Mouse (Mus musculus) embryonic facial prominence, embryonic 15.5 days (tissue): ENCODE data around the gene Mrtfa. TPM values are rescaled to one million over a fixed set of nuclear protein-coding genes. Genes with fewer than 3 reads are reported as not detected.
A peak's percentile ranks its signal among the peaks of the same experiment; 100 is the strongest.
"Not testable (repeated sequence)": the region's sequence is repeated elsewhere in the genome, so short reads cannot be mapped to it uniquely, and the experiment has no call there.

Source experiments
- ATAC-seq: fragments of 200-750 bp; cut with Nextera tagmentation; 2 replicates; pipeline ENCODE4 v1.8.0; 2017; ENCODE audit warnings: low read depth, moderate TSS enrichment; ENCODE audit not compliant: insufficient number of reproducible peaks, low FRiP score, low TSS enrichment
- H3K27ac ChIP-seq: fragments of 300-500 bp; sonication (generic); replicated peaks from 2 replicates; pipeline ENCODE4 v1.5.1; 2015; ENCODE audit warnings: mild to moderate bottlenecking, inconsistent platforms
- H3K27me3 ChIP-seq: fragments of 300-500 bp; sonication (generic); 2 replicates; pipeline ENCODE4 v1.6.1; 2015; ENCODE audit warnings: inconsistent platforms
- H3K36me3 ChIP-seq: fragments of 300-500 bp; sonication (generic); 2 replicates; pipeline ENCODE4 v1.6.1; 2015; ENCODE audit warnings: mild to moderate bottlenecking, inconsistent platforms
- H3K4me1 ChIP-seq: fragments of 300-500 bp; sonication (generic); 2 replicates; pipeline ENCODE4 v1.6.1; 2015; ENCODE audit warnings: inconsistent platforms
- H3K4me2 ChIP-seq: fragments of 300-500 bp; sonication (generic); replicated peaks from 2 replicates; pipeline ENCODE4 v1.6.1; 2015; ENCODE audit warnings: mild to moderate bottlenecking, inconsistent platforms
- H3K4me3 ChIP-seq: fragments of 300-500 bp; sonication (generic); replicated peaks from 2 replicates; pipeline ENCODE4 v1.5.1; 2015; ENCODE audit warnings: mild to moderate bottlenecking, inconsistent platforms
- H3K9ac ChIP-seq: fragments of 300-500 bp; sonication (generic); 2 replicates; pipeline ENCODE4 v1.6.1; 2015; ENCODE audit warnings: inconsistent platforms
- H3K9me3 ChIP-seq: fragments of 300-500 bp; sonication (generic); replicated peaks from 2 replicates; pipeline ENCODE4 v1.6.1; 2016; ENCODE audit warnings: inconsistent platforms
- WGBS: fragments of 180-500 bp; shearing (Covaris S2); methylation state at CpG from one replicate; pipeline ENCODE4 v1.1.7; 2015; 5-methylcytosine and 5-hydroxymethylcytosine counted together
- polyA plus RNA-seq: library from polyadenylated mRNA; unstranded; fragments of >200 nt; fragmentation: Nextera tagmentation; extraction: Ambion mirVana; gene quantifications from 2 replicates; pipeline ENCODE4 v1.2.1, GENCODE M21; 2015

Mrtfa gene
- polyA plus RNA-seq, 1 experiment from 2014 or later, result 33.6 TPM

DNA sequence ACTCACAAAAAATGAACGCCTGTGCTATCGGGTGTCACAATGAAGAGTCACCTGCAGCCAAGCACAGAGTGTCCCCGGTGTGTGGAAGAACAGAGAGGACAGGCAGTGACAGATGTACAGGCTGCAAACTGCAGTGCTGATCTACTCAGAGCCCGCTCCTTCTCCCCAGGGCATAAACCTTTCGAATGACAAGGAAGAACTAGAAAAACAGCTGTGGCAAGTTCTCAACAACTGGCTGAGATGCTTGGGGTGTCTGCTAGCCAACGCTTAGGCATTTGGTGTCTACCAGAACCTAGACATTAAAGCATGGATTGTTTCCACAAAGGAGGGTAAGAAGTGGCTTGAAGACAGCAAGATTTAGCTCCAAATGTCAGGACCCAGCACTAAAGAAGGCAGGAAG lies 35.2 kb upstream of the Mrtfa start:
- Histone ChIP-seq H3K27me3 (no peaks in the 10 kb centered on the region), H3K9me3 (no peaks in the 10 kb centered on the region), H3K4me3 (no peak overlapping the region), H3K27ac (0 out of 2 replicates have a peak overlapping the region, but pooled peaks have one; percentile 18), H3K4me2 (no peak overlapping the region), H3K36me3 (no peaks in the 10 kb centered on the region), H3K4me1 (no peaks in the 10 kb centered on the region), H3K9ac (no peak overlapping the region)
- 53% methylated on average over 6 of the region's 6 CpGs for WGBS
- no peak for ATAC-seq

- H3K4me3 ChIP-seq, result no peak overlapping the region
- no peaks in the 10 kb centered on the region for H3K4me1 ChIP-seq
- WGBS, result 85% methylated on average over 10 of the region's 10 CpGs
- H3K27me3 ChIP-seq, result no peaks in the 10 kb centered on the region
- no peak overlapping the region for H3K4me2 ChIP-seq
- no peak for ATAC-seq
- no peak overlapping the region for H3K9ac ChIP-seq
- no peaks in the 10 kb centered on the region for H3K9me3 ChIP-seq
- H3K27ac ChIP-seq, result no peak overlapping the region
- no peaks in the 10 kb centered on the region for H3K36me3 ChIP-seq
These were observed 34.5 kb upstream of the Mrtfa start for GRCm38 (mm10) chr15:81225016-81225415.

DNA sequence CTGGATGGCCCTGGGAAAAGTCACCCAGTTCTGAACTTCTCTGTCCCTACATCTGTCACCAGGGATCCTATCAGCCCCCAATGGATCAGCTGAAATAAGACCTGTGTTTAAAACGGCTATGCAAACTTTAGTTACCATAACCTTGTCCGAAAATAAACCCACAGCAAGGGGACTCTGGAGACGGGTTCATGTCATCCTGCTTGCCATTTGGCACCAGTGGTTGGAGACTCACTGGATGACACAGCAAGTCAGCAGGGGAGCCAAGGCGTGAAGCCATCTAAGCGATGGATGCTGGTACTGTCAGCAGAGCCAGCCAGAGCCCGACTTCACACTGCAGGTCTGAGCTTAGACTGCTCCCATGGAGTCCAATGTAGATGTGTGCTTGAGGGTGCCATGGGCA lies 30.9 kb upstream of the Mrtfa start:
- Histone ChIP-seq H3K4me3 (no peak overlapping the region), H3K36me3 (no peaks in the 10 kb centered on the region), H3K27ac (no peak overlapping the region), H3K27me3 (no peaks in the 10 kb centered on the region), H3K4me2 (no peak overlapping the region), H3K9me3 (no peaks in the 10 kb centered on the region), H3K9ac (no peak overlapping the region), H3K4me1 (no peaks in the 10 kb centered on the region)
- WGBS, result 72% methylated on average over 6 of the region's 6 CpGs
- ATAC-seq, result no peak

GRCm38 (mm10) chr15:81220051-81220450 lies 29.5 kb upstream of the Mrtfa start:
- ATAC-seq, H3K27me3 ChIP-seq, H3K9ac ChIP-seq, H3K27ac ChIP-seq, H3K4me3 ChIP-seq, H3K4me2 ChIP-seq, H3K9me3 ChIP-seq, H3K36me3 ChIP-seq, H3K4me1 ChIP-seq: not testable (repeated sequence)
- 61% methylated on average over 8 of the region's 8 CpGs for WGBS

DNA sequence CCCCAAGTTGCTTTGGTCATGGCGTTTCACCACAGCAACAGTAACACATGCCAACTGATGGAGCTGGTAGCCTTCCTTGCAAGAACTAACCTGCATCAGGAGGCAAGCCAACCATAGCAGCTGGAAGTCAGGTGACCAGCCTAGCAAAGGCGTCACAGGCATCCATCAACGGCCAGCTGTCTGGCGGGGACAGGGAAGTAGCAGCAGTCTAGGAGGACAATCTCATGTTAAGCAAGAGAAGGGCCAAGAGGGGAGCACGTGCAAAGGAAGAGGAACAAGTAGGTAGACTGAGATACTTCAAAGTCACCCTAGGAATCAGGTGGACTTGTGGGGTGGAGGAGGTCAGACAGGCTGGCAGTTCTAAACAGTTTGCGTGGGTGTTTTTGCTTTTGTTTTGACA lies 28.5 kb upstream of the Mrtfa start:
- Histone ChIP-seq H3K9me3 (no peaks in the 10 kb centered on the region), H3K36me3 (no peaks in the 10 kb centered on the region), H3K9ac (no peak overlapping the region), H3K4me2 (no peak overlapping the region), H3K27ac (no peak overlapping the region), H3K4me1 (no peaks in the 10 kb centered on the region), H3K4me3 (no peak overlapping the region), H3K27me3 (no peaks in the 10 kb centered on the region)
- 74% methylated on average over 6 of the region's 6 CpGs for WGBS
- ATAC-seq, result no peak

GRCm38 (mm10) chr15:81216906-81217653 lies 26.5 kb upstream of the Mrtfa start:
- no peak overlapping the region for H3K4me3 ChIP-seq
- no peak overlapping the region for H3K4me2 ChIP-seq
- ATAC-seq, result no peak
- H3K9me3 ChIP-seq, result no peaks in the 10 kb centered on the region
- 75% methylated on average over 19 of the region's 19 CpGs for WGBS
- H3K36me3 ChIP-seq, result no peaks in the 10 kb centered on the region
- no peak overlapping the region for H3K27ac ChIP-seq
- peaks cover 13% of the 10 kb centered on the region; the same call in 1 of the 2 replicates for H3K4me1 ChIP-seq
- H3K9ac ChIP-seq, result no peak overlapping the region
- no peaks in the 10 kb centered on the region for H3K27me3 ChIP-seq

DNA sequence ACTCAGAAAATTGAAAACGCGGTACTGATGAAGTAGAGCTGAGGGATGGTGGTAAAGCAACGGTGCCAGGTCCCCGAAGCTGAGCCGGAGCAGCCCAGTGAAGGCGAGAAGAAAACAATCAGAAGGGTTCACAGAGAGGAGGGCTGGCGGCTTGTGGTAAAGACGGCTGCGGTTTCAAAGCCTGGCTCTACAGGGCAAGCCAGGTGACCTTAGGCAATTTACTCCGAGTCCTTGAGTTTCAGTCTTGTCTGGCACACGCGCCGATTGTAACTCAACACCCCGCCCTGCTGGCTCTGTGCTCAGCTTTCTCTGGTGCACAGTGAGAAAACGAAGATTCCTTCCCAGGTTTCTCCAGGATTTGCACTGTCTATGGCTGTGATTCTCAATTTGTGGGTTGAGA lies 22.4 kb upstream of the Mrtfa start:
- WGBS, result 21% methylated on average over 15 of the region's 15 CpGs
- Histone ChIP-seq H3K4me3 (peak overlapping the region; percentile 16), H3K9ac (no peak overlapping the region), H3K4me2 (peak overlapping the region; percentile 39), H3K27ac (no peak overlapping the region), H3K9me3 (no peaks in the 10 kb centered on the region), H3K27me3 (no peaks in the 10 kb centered on the region), H3K4me1 (peaks cover 17% of the 10 kb centered on the region; the same call in 1 of the 2 replicates), H3K36me3 (no peaks in the 10 kb centered on the region)
- 0 out of 2 replicates have a peak, but pooled peaks have one; percentile 47 for ATAC-seq

GRCm38 (mm10) chr15:81210496-81210895 lies 19.9 kb upstream of the Mrtfa start:
- H3K27ac ChIP-seq, result no peak overlapping the region
- ATAC-seq, result no peak
- no peak overlapping the region for H3K9ac ChIP-seq
- no peak overlapping the region for H3K4me3 ChIP-seq
- H3K36me3 ChIP-seq, result no peaks in the 10 kb centered on the region
- WGBS, result 42% methylated on average over 5 of the region's 5 CpGs
- no peaks in the 10 kb centered on the region for H3K9me3 ChIP-seq
- H3K4me1 ChIP-seq, result peaks cover 17% of the 10 kb centered on the region; the same call in 1 of the 2 replicates
- H3K4me2 ChIP-seq, result 0 out of 2 replicates have a peak overlapping the region, but pooled peaks have one; percentile 4
- H3K27me3 ChIP-seq, result no peaks in the 10 kb centered on the region

- H3K4me3 ChIP-seq, result no peak overlapping the region
- H3K9ac ChIP-seq, result no peak overlapping the region
- no peak for ATAC-seq
- H3K27ac ChIP-seq, result no peak overlapping the region
- no peaks in the 10 kb centered on the region for H3K9me3 ChIP-seq
- no peaks in the 10 kb centered on the region for H3K36me3 ChIP-seq
- no peaks in the 10 kb centered on the region for H3K4me1 ChIP-seq
- 97% methylated on average over 5 of the region's 5 CpGs for WGBS
- H3K4me2 ChIP-seq, result no peak overlapping the region
- no peaks in the 10 kb centered on the region for H3K27me3 ChIP-seq
These were observed 11.9 kb upstream of the Mrtfa start for GRCm38 (mm10) chr15:81202462-81202861.

DNA sequence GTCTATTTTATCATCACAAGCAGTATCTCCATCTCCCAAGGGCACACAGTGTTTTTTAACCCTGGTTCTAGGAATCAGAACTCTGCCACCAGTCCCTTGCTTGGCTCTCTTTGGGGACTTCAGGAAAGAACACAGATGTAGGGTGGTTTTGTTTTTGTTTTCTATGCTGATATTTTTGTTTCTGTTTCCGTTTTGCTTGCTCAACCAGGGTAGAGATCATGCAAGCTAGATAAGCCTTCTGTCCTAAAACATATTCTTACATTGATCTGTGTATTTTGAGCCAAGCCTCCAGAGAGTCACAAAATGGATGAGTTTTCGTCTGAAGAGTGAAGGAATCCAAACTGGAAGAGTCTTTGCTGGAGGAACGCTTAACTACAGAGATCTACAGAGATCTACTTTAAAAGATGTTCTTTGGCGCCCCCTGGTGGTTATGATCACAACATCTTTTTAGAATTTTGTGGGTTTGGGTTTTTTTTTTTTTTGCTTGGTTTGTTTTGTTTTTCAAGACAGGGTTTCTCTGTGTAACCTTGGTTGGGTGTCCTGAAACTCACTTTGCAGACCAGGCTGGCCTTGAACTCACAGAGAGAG lies 8.9 kb upstream of the Mrtfa start:
- no peak for ATAC-seq
- no peak overlapping the region for H3K9ac ChIP-seq
- no peak overlapping the region for H3K27ac ChIP-seq
- no peaks in the 10 kb centered on the region for H3K9me3 ChIP-seq
- 0 out of 2 replicates have a peak, but pooled peaks cover 8% of the 10 kb centered on the region for H3K4me1 ChIP-seq
- no peaks in the 10 kb centered on the region for H3K27me3 ChIP-seq
- 14% methylated on average over 4 of the region's 4 CpGs for WGBS
- H3K4me3 ChIP-seq, result no peak overlapping the region
- no peak overlapping the region for H3K4me2 ChIP-seq
- H3K36me3 ChIP-seq, result no peaks in the 10 kb centered on the region

DNA sequence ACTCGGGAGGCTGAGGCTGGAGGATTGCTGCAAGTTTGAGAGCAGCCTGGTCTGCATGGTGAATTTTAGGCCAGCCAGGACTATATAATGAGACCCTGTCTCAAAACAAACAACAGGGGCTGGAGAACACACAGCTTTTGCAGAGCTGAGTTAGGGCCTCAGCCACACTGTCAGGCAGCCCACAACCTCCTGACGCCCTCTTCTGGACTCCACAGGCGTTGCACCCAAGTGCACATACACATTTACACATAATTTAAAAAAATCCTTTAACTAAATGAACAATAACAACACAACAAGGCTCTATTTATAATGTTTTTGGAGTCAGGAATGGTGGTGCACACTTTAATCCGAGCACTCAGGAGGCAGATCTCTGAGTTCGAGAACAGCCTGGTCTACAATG lies 7.9 kb upstream of the Mrtfa start:
- Histone ChIP-seq H3K9me3 (no peaks in the 10 kb centered on the region), H3K4me1 (0 out of 2 replicates have a peak, but pooled peaks cover 8% of the 10 kb centered on the region), H3K4me2 (no peak overlapping the region), H3K36me3 (no peaks in the 10 kb centered on the region), H3K27ac (no peak overlapping the region), H3K27me3 (no peaks in the 10 kb centered on the region), H3K9ac (no peak overlapping the region), H3K4me3 (no peak overlapping the region)
- WGBS, result 89% methylated on average over 5 of the region's 5 CpGs
- no peak for ATAC-seq
